16 mouse cellular contexts compared by ENCODE assay signal in the genomic region with DNA sequence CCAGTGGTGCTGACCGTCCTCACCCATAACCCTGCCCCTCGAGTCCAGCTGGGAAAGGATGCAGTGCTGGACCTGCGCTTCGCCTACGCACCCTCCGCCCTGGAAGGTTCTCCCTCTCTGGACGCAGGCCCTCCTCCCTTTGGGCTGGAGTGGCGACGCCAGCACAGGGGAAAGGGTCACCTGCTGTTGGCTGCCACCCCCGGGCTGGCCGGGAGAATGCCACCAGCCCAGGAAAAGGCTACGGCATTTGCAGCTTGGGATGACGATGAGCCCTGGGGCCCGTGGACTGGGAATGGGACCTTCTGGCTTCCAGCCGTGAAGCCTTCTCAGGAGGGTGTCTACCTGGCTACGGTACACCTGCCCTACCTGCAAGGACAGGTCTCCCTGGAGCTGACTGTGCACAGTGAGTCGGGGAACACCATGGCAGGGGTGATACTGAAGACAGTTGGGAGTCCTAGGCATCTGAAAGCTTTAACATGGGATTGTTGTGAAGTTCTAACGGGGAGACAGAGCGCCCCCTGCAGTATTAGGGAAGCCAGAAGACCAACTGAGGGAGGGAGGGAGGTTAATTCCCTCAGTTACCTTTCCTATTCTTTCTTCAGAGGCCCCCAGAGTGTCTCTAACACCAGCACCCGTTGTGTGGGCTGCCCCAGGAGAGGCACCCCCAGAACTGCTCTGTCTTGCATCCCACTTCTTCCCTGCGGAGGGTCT. TPM values are rescaled to one million over a fixed set of nuclear protein-coding genes. Genes with fewer than 3 reads are reported as not detected.
DNase-seq lines count a peak whose midpoint lies in the region; ATAC-seq and TF ChIP-seq lines count a peak whose summit lies in the region.
"Had no signal": no experiment of that assay in that cellular context is flagged by ENCODE, and none has a peak within 500 bp of the region (broad histone marks: within the 10 kb centered on the region; RNA-seq: fewer than 3 reads in every experiment).

No protein-coding gene starts in this region.

- TF ChIP-seq CTCF in kidney, postnatal 0 days (IDR thresholded peaks at IDR 0.05; ENCODE audit: low read depth): peak; percentile 17; the same call in 1 of the 2 replicates

- ATAC-seq in kidney, postnatal 0 days (replicated peaks; ENCODE audit: low FRiP score, low read depth): no peak
- ATAC-seq: midbrain, embryonic 16.5 days had no signal

- no peak overlapping the region for H3K9ac ChIP-seq in kidney, postnatal 0 days (ENCODE audit: low read depth, low read length)
- H3K9ac ChIP-seq: embryonic facial prominence, embryonic 12.5 days; forebrain, embryonic 12.5 days; hindbrain, embryonic 15.5 days; limb, embryonic 12.5 days had no signal

- H3K9me3 ChIP-seq in kidney, postnatal 0 days (replicated peaks; ENCODE audit: low read length): no peaks in the 10 kb centered on the region
- H3K9me3 ChIP-seq: embryonic facial prominence, embryonic 12.5 days; forebrain, embryonic 12.5 days; hindbrain, embryonic 15.5 days; limb, embryonic 12.5 days had no signal

- H3K27ac ChIP-seq in kidney, postnatal 0 days: no peak overlapping the region
- H3K27ac ChIP-seq: embryonic facial prominence, embryonic 12.5 days; forebrain, embryonic 12.5 days; hindbrain, embryonic 15.5 days; limb, embryonic 12.5 days had no signal

- 86% methylated on average over 21 of the region's 21 CpGs for WGBS in kidney, postnatal 0 days

- H3K4me3 ChIP-seq in kidney, postnatal 0 days (replicated peaks; ENCODE audit: low read depth, low read length): no peak overlapping the region
- H3K4me3 ChIP-seq: embryonic facial prominence, embryonic 12.5 days; forebrain, embryonic 12.5 days; hindbrain, embryonic 15.5 days; limb, embryonic 12.5 days had no signal

- H3K27me3 ChIP-seq in kidney, postnatal 0 days (ENCODE audit: insufficient read depth, low read length): no peaks in the 10 kb centered on the region
- H3K27me3 ChIP-seq: embryonic facial prominence, embryonic 12.5 days; forebrain, embryonic 12.5 days; hindbrain, embryonic 15.5 days; limb, embryonic 12.5 days had no signal

- no peak overlapping the region for H3K4me2 ChIP-seq in kidney, postnatal 0 days (ENCODE audit: low read length)
- H3K4me2 ChIP-seq: embryonic facial prominence, embryonic 12.5 days; forebrain, embryonic 12.5 days; hindbrain, embryonic 15.5 days; limb, embryonic 12.5 days had no signal

- peak; percentile 44 for DNase-seq in cerebellum, adult 11-12 months
- DNase-seq in cerebellum, postnatal 14 days: no peak
- no peak for DNase-seq in kidney, postnatal 0 days (ENCODE audit: low spot score)
- DNase-seq in kidney, postnatal 4 days: no peak
- DNase-seq in thymus, postnatal 4 days: peak; percentile 16
- DNase-seq in thymus, postnatal 25 days: no peak
- DNase-seq in Muller cell, postnatal 12 days (ENCODE audit: inconsistent ontology term): no peak
- no peak for DNase-seq in embryo, embryonic 9.5 days (ENCODE audit: extremely low spot score)
- DNase-seq: cerebellum, adult 8-10 months; kidney, postnatal 14 days; layer of hippocampus, postnatal 36 days had no signal

- 0 out of 2 replicates have a peak, but pooled peaks cover 8% of the 10 kb centered on the region for H3K36me3 ChIP-seq in kidney, postnatal 0 days (ENCODE audit: insufficient read depth, low read length)

- H3K4me1 ChIP-seq in kidney, postnatal 0 days (replicated peaks; ENCODE audit: insufficient read depth, low read length): 0 out of 2 replicates have a peak, but pooled peaks cover 3% of the 10 kb centered on the region

RNA-seq across cellular contexts. Expression of gene Rgl2, which starts 3.8 kb away (rescaled TPM):
- polyA plus RNA-seq in kidney, postnatal 0 days (2015; fragmentation: Nextera tagmentation; extraction: Ambion mirVana): 22.2 TPM in 2 replicates

RNA-seq across cellular contexts. Expression of gene Zbtb22, which starts 9.9 kb away (rescaled TPM):
- 19.8 TPM in 2 replicates for polyA plus RNA-seq in kidney, postnatal 0 days (2015; fragmentation: Nextera tagmentation; extraction: Ambion mirVana)

RNA-seq across cellular contexts. Expression of gene Tapbp, which starts 9.9 kb away (rescaled TPM):
- polyA plus RNA-seq in kidney, postnatal 0 days (2015; fragmentation: Nextera tagmentation; extraction: Ambion mirVana): 50.6 and 53.2 TPM in 2 replicates

RNA-seq across cellular contexts. Expression of gene Pfdn6, which starts 14.6 kb away (rescaled TPM):
- 147 and 150 TPM in 2 replicates for polyA plus RNA-seq in kidney, postnatal 0 days (2015; fragmentation: Nextera tagmentation; extraction: Ambion mirVana)

RNA-seq across cellular contexts. Expression of gene Wdr46, which starts 14.9 kb away (rescaled TPM):
- 20.1 and 20.3 TPM in 2 replicates for polyA plus RNA-seq in kidney, postnatal 0 days (2015; fragmentation: Nextera tagmentation; extraction: Ambion mirVana)

Comparison
In these comparisons a context has a peak if more than half of its experiments do, and no peak if none do; other contexts are left out.
1. DNase-seq: peak in cerebellum, adult 11-12 months (single experiment) and thymus, postnatal 4 days (single experiment); none in cerebellum, postnatal 14 days (0 of 2), kidney, postnatal 0 days (single experiment), kidney, postnatal 4 days (0 of 2), thymus, postnatal 25 days (single experiment), Muller cell, postnatal 12 days (single experiment) and embryo, embryonic 9.5 days (single experiment).